Mouse (Mus musculus) neural tube, embryonic 13.5 days (tissue): ENCODE results near the gene Adssl1. TPM values are rescaled to one million over a fixed set of nuclear protein-coding genes. Genes with fewer than 3 reads are reported as not detected.
A peak's percentile ranks its signal among the peaks of the same experiment; 100 is the strongest.

ENCODE experiments used
- ATAC-seq: fragments of 200-750 bp; cut with Nextera tagmentation; 2 replicates; pipeline ENCODE4 v1.8.0; 2017; ENCODE audit warnings: low read depth, mild to moderate bottlenecking, moderate TSS enrichment, moderate library complexity
- H3K27ac ChIP-seq: fragments of 300-500 bp; sonication (generic); replicated peaks from 2 replicates; pipeline ENCODE4 v1.5.1; 2015; ENCODE audit warnings: moderate library complexity, mild to moderate bottlenecking, inconsistent platforms
- H3K27me3 ChIP-seq: fragments of 300-500 bp; sonication (generic); 2 replicates; pipeline ENCODE4 v1.6.1; 2015; ENCODE audit warnings: mild to moderate bottlenecking, inconsistent platforms
- H3K36me3 ChIP-seq: fragments of 300-500 bp; sonication (generic); 2 replicates; pipeline ENCODE4 v1.6.1; 2015; ENCODE audit warnings: mild to moderate bottlenecking, inconsistent platforms
- H3K4me1 ChIP-seq: fragments of 300-500 bp; sonication (generic); replicated peaks from 2 replicates; pipeline ENCODE4 v1.6.1; 2015; ENCODE audit warnings: inconsistent platforms
- H3K4me2 ChIP-seq: fragments of 300-500 bp; sonication (generic); 2 replicates; pipeline ENCODE4 v1.6.1; 2015; ENCODE audit warnings: inconsistent platforms, mild to moderate bottlenecking, moderate library complexity
- H3K4me3 ChIP-seq: fragments of 300-500 bp; sonication (generic); 2 replicates; pipeline ENCODE4 v1.5.1; 2015; ENCODE audit warnings: mild to moderate bottlenecking, inconsistent platforms
- H3K9ac ChIP-seq: fragments of 300-500 bp; sonication (generic); 2 replicates; pipeline ENCODE4 v1.6.1; 2015; ENCODE audit warnings: moderate library complexity, mild to moderate bottlenecking, inconsistent platforms
- H3K9me3 ChIP-seq: fragments of 300-500 bp; sonication (generic); 2 replicates; pipeline ENCODE4 v1.6.1; 2016; ENCODE audit warnings: inconsistent platforms
- WGBS: fragments of 180-500 bp; shearing (Covaris S2); methylation state at CpG from one replicate; pipeline ENCODE4 v1.1.7; 2015; 5-methylcytosine and 5-hydroxymethylcytosine counted together
- microRNA-seq: library from miRNA; unstranded; fragments of <30 nt; microRNA quantifications from one replicate; pipeline ENCODE4, GENCODE M21; 2016
- polyA plus RNA-seq: library from polyadenylated mRNA; unstranded; fragments of >200 nt; fragmentation: Nextera tagmentation; extraction: Ambion mirVana; gene quantifications from 2 replicates; pipeline ENCODE4 v1.2.1, GENCODE M21; 2015

Gene Adssl1
- polyA plus RNA-seq, 1 experiment from 2014 or later, result 3.2 TPM

DNA sequence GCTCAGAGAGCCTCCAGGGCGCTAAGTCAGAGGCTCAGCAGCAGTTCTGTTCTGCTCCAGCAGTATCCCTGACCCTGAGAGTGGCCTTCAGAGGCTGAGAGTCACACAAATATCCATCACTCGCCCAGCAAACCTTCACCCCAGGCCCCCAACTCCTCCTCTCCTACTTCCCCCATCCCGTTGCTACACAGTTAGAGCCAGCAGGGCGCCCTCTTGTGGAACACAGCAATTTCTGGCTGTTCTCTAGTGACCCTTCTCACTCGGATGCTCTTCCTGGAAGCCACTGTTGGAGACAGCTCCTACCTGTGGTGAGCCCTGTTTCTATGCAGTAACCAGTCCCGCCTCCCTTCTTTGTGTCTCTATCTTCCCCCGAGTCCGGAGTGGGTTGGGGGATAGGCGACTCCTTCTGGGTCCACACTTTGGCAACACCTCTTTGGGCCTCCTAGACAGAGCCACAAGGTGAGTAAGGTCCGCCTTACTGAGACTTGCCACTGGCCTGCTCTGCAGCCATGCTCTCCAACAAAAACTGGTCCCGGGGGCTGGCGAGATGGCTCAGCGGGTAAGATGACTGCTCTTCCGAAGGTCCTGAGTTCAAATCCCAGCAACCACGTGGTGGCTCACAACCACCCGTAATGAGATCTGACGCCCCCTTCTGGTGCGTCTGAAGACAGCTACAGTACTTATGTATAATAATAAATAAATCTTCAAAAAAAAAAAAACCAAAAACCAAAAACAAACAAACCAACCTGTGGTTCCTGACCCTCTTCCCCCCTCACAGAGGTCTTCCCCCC lies 55.6 kb downstream of the Adssl1 start:
- H3K4me1 ChIP-seq, result peaks cover 72% of the 10 kb centered on the region

DNA sequence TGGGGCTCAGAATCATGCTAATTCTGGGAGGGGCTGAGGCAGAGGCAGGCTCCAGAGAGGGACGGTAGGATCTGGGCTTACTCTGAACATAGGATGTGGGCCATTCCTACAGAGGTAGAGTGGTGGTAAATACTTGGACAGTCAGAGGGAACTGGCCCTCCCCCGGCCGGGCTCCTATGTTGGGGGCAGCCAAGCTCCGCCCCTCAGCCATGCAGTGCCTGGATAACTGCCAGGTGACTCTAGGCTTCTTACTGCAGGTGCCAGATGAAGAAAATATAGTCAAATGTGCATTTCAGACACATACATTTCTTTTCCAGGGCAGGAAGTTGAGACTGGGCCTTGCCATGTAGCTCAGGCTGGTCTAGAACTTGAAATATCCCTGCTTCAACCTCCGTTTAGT lies 57.2 kb downstream of the Adssl1 start:
- H3K4me1 ChIP-seq, result peaks cover 61% of the 10 kb centered on the region
- no peaks in the 10 kb centered on the region for H3K36me3 ChIP-seq
- no peak for ATAC-seq
- peaks cover 42% of the 10 kb centered on the region for H3K27me3 ChIP-seq
- no peaks in the 10 kb centered on the region for H3K9me3 ChIP-seq
- 63% methylated on average over 5 of the region's 5 CpGs for WGBS
- no peak overlapping the region for H3K27ac ChIP-seq
- H3K4me2 ChIP-seq, result no peak overlapping the region
- no peak overlapping the region for H3K4me3 ChIP-seq
- H3K9ac ChIP-seq, result no peak overlapping the region

More for the DNA sequence above, 55.6 kb downstream of the Adssl1 start:
- H3K9ac ChIP-seq, result peak overlapping the region; percentile 100; the same call in 1 of the 2 replicates
- H3K27ac ChIP-seq, result peak overlapping the region; percentile 95
- H3K4me3 ChIP-seq, result peak overlapping the region; percentile 98
- peaks cover 11% of the 10 kb centered on the region for H3K36me3 ChIP-seq
- ATAC-seq, result peak; percentile 33
- peaks cover 27% of the 10 kb centered on the region for H3K27me3 ChIP-seq
- peak overlapping the region; percentile 97 for H3K4me2 ChIP-seq
- WGBS, result 17% methylated on average over 18 of the region's 18 CpGs
- H3K9me3 ChIP-seq, result no peaks in the 10 kb centered on the region

DNA sequence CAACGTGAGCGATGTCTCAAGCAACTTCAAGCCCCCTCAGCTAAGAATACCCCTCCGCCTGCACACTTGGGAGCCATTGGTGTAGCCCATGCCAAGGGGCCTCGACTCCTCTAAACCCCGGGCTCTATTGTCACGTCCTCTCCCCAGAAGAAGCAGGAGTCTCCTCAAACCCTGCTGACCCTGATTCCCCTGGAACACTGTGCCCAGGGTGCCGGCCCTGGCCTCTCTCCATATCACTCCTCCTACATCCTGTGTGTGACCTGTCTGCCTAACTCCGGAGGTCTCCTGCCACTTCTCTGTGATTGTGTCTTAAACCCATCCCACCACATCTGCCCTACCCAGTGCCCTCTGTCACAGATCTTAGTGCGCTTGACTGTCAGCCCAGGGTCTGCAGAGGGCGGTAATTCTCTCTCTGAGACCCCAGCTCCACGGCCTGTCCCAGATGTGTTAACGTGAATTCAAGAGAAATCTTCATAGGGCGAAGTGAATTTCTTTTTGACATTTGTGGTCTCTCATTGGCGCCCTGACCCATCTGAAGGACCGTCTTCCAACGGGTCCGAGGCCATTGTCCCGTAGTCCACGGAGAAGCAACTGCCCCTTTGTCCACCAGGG lies 58.2 kb downstream of the Adssl1 start:
- peaks cover 51% of the 10 kb centered on the region for H3K4me1 ChIP-seq

DNA sequence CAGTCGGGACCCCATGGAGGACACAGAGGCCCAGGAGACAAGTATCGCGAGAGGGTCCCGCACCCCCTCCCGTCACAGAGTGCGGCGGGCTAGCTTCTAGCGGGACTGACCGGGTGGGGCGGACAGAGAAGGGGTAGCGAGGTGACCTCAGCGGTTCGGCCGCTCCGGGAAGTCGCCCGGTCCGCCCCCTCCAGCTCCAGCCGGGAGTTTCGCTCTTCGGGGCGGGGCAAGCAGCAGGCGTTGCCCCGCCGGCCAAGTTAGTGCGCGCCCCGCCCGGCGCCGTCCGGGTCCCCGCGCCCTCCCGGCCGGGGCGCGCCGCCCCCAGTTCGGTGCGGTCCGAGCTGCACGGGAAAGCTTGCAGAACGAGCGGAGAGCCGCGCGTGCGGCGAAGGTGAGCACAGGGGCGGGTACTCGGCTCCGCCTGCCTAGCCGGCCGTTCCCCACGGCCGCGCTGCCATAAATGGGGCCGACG lies 58.7 kb downstream of the Adssl1 start, which contains the start of gene Zbtb42:
Gene Zbtb42 (plus strand): TSS at position 274 of the 472 bp plus-strand sequence.
- H3K4me1 ChIP-seq, result peaks cover 49% of the 10 kb centered on the region
- H3K9ac ChIP-seq, result peak within 1 kb of the TSS; percentile 69
- H3K9me3 ChIP-seq, result no peaks in the 10 kb centered on the region
- under 1% methylated on average over 43 of the region's 60 CpGs for WGBS
- H3K27me3 ChIP-seq, result peaks cover 42% of the 10 kb centered on the region
- peak within 1 kb of the TSS; percentile 52 for H3K4me3 ChIP-seq
- H3K4me2 ChIP-seq, result peak within 1 kb of the TSS; percentile 92
- no peaks in the 10 kb centered on the region for H3K36me3 ChIP-seq
- no peak for ATAC-seq
- H3K27ac ChIP-seq, result no peak within 1 kb of the TSS

More for the DNA sequence above, 58.2 kb downstream of the Adssl1 start:
- Histone ChIP-seq H3K9ac (peak overlapping the region; percentile 69), H3K4me3 (peak overlapping the region; percentile 52), H3K4me2 (peak overlapping the region; percentile 92), H3K36me3 (no peaks in the 10 kb centered on the region), H3K27me3 (peaks cover 42% of the 10 kb centered on the region), H3K27ac (no peak overlapping the region), H3K9me3 (no peaks in the 10 kb centered on the region)
- ATAC-seq, result no peak
- 18% methylated on average over 19 of the region's 19 CpGs for WGBS

DNA sequence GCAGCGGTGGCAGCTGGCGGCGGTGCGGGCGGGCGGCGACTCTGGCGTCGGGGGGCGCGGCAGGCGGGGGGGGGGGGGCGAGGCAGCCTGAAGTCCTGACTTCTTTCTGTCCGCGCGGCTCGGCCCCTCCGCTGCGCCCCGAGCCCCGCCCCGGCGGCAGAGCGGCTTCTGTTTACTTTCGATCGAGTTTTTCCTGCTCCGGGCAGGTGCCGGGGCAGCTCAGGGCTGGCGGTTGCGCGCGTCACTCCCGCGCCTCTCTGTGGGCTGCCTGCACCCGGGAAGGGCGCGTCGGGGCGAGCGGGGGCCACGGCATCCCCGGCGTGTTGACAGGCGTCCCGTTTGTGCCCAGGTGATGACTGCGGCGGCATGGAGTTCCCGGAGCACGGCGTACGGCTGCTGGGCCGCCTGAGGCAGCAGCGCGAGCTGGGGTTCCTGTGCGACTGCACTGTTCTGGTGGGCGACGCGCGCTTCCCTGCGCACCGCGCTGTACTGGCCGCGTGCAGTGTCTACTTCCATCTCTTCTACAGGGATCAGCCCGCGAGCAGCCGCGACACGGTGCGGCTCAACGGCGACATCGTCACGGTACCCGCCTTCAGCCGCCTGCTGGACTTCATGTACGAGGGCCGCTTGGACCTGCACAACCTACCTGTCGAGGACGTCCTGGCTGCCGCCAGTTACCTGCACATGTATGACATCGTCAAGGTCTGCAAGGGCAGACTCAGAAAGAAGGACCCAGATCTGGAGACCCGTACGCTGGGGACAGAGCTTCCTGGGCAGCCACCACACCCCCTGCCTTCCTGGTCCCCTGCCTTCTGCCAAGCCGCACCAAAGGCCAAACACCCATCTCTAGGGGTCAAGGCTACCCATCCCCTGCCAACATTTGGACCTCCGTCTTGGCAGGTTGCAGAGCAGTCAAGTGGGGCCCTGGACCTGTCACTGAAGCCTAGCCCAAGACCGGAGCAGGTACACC lies 59.5 kb downstream of the Adssl1 start:
- WGBS, result 3% methylated on average over 75 of the region's 87 CpGs
- Histone ChIP-seq H3K27ac (no peak overlapping the region), H3K4me2 (peak overlapping the region; percentile 92), H3K36me3 (no peaks in the 10 kb centered on the region), H3K4me3 (peak overlapping the region; percentile 52), H3K9ac (peak overlapping the region; percentile 69), H3K9me3 (no peaks in the 10 kb centered on the region), H3K27me3 (peaks cover 42% of the 10 kb centered on the region), H3K4me1 (peaks cover 48% of the 10 kb centered on the region)
- peak; percentile 33; the same call in 1 of the 2 replicates for ATAC-seq

DNA sequence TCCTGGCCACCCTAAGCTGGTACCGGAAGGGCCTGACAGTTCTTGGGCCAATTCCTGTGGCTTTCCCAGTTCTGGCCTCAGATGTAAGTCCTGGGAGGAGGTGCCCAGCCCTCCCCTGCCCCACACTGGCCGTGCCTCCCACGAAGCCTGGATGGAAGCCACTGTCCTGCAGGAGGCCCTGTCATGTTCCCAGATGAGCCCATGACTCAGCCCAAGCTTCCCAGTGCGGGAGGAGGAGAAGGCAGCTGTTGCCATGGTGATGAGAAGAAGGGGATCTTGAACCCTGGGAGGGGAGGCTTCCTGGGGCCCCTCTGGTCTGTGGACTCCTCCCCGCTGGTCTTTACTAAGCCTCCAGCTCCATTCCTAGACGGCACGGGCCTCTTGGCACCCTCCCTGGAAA lies 63.5 kb downstream of the Adssl1 start:
- no peak for ATAC-seq
- Histone ChIP-seq H3K9me3 (no peaks in the 10 kb centered on the region), H3K27me3 (peaks cover 28% of the 10 kb centered on the region), H3K4me1 (peaks cover 20% of the 10 kb centered on the region), H3K4me2 (no peak overlapping the region), H3K9ac (no peak overlapping the region), H3K36me3 (no peaks in the 10 kb centered on the region), H3K27ac (no peak overlapping the region), H3K4me3 (no peak overlapping the region)
- 42% methylated on average over 7 of the region's 7 CpGs for WGBS

DNA sequence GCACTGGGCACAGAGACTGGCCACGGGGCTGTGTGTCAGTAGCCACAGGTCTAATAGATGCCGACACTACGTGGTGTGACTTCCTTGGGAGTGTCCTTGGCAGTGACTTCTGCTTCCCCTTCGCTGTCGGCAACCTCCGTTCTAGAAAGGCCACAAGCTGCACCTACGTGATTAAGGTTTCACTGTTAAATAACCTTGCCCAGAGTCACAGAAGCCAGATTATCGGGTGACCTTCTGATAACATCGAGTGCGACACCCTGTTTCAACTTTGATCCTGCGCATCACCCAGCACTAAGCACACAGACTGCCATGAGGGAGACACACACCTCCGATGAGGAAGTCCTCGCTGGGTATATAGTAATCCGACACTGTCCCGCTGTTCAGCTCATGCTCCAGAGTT lies 68.6 kb downstream of the Adssl1 start:
- Histone ChIP-seq H3K9me3 (no peaks in the 10 kb centered on the region), H3K4me1 (peaks cover 9% of the 10 kb centered on the region)
- WGBS, result 80% methylated on average over 15 of the region's 15 CpGs

More for the DNA sequence above, 68.6 kb downstream of the Adssl1 start:
- Histone ChIP-seq H3K9ac (no peak overlapping the region), H3K36me3 (no peaks in the 10 kb centered on the region), H3K27me3 (no peaks in the 10 kb centered on the region), H3K4me2 (no peak overlapping the region), H3K4me3 (no peak overlapping the region), H3K27ac (no peak overlapping the region)
- no peak for ATAC-seq

Small RNAs within 50 kb of the gene (microRNA-seq; reads per million reads assigned to microRNA genes)
- gene Mir6939, result not detected

Other genes starting within 250 kb of the Adssl1 start
- gene A530016L24Rik, start 130.6 kb upstream of the Adssl1 start, polyA plus RNA-seq, result 0.27 and 0.30 TPM in 2 replicates
- gene Tmem179, start 103.3 kb upstream of the Adssl1 start, polyA plus RNA-seq, result 35.3 and 36.6 TPM in 2 replicates
- gene Inf2, start 31.3 kb upstream of the Adssl1 start, polyA plus RNA-seq, result 1.4 and 1.5 TPM in 2 replicates
- gene Siva1, start 24.6 kb downstream of the Adssl1 start, polyA plus RNA-seq, result 66.3 and 75.0 TPM in 2 replicates
- gene Akt1, start 54.8 kb downstream of the Adssl1 start, polyA plus RNA-seq, result 73.4 and 101 TPM in 2 replicates
- 2.1 TPM in 2 replicates for gene Zbtb42, start 58.8 kb downstream of the Adssl1 start, polyA plus RNA-seq
- 23.7 and 26.9 TPM in 2 replicates for gene Cep170b, start 100.4 kb downstream of the Adssl1 start, polyA plus RNA-seq
- 6.7 and 8.6 TPM in 2 replicates for gene Pld4, start 140.6 kb downstream of the Adssl1 start, polyA plus RNA-seq
- 2.8 and 2.9 TPM in 2 replicates for gene Ahnak2, start 182.6 kb downstream of the Adssl1 start, polyA plus RNA-seq
- 20.2 and 21.1 TPM in 2 replicates for gene Clba1, start 188.9 kb downstream of the Adssl1 start, polyA plus RNA-seq
- 46.9 and 56.1 TPM in 2 replicates for gene Cdca4, start 209.4 kb downstream of the Adssl1 start, polyA plus RNA-seq
- gene Gpr132, start 248.2 kb downstream of the Adssl1 start, polyA plus RNA-seq, result not detected in 2 replicates